Mouse (Mus musculus): ENCODE measurements around the gene Klrb1c. TPM values are rescaled to one million over a fixed set of nuclear protein-coding genes. Genes with fewer than 3 reads are reported as not detected.
"Not testable (repeated sequence)": the region's sequence is repeated elsewhere in the genome, so short reads cannot be mapped to it uniquely, and the experiment has no call there.

Gene Klrb1c
- total RNA-seq, 2 experiments from 2014 or later: not detected

GRCm38 (mm10) chr6:128797936-128798771, 9.1 kb upstream of the Klrb1c start:
- no peak for DNase-seq (ENCODE audit: low spot score in 2 of 2)

GRCm38 (mm10) chr6:128797185-128797905, 8.3 kb upstream of the Klrb1c start:
- no peak for DNase-seq (ENCODE audit: low spot score in 2 of 2)

GRCm38 (mm10) chr6:128796321-128796955, 7.4 kb upstream of the Klrb1c start:
- DNase-seq (ENCODE audit: low spot score in 2 of 2): no peak

GRCm38 (mm10) chr6:128793734-128794133, 4.7 kb upstream of the Klrb1c start:
- DNase-seq (ENCODE audit: low spot score in 2 of 2): no peak

GRCm38 (mm10) chr6:128790491-128790994, 1.5 kb upstream of the Klrb1c start:
- not testable (repeated sequence) for DNase-seq (ENCODE audit: low spot score in 2 of 2)

GRCm38 (mm10) chr6:128788517-128788916, 498 bp downstream of the Klrb1c start:
- DNase-seq (ENCODE audit: low spot score in 2 of 2): no peak

GRCm38 (mm10) chr6:128786396-128786795, 2.6 kb downstream of the Klrb1c start:
- DNase-seq (ENCODE audit: low spot score in 2 of 2): not testable (repeated sequence)

- no peak for DNase-seq (ENCODE audit: low spot score in 2 of 2)
These were observed 19.3 kb downstream of the Klrb1c start for GRCm38 (mm10) chr6:128769481-128770253.

- no peak for DNase-seq (ENCODE audit: low spot score in 2 of 2)
These were observed 21.0 kb downstream of the Klrb1c start for GRCm38 (mm10) chr6:128768047-128768446.

- not testable (repeated sequence) for DNase-seq (ENCODE audit: low spot score in 2 of 2)
These were observed 22.3 kb downstream of the Klrb1c start for GRCm38 (mm10) chr6:128766486-128767254.

- DNase-seq (ENCODE audit: low spot score in 2 of 2): no peak
These were observed 23.8 kb downstream of the Klrb1c start for GRCm38 (mm10) chr6:128765211-128765610.

GRCm38 (mm10) chr6:128764598-128764997, 24.4 kb downstream of the Klrb1c start:
- no peak for DNase-seq (ENCODE audit: low spot score in 2 of 2)

GRCm38 (mm10) chr6:128763736-128764523, 25.1 kb downstream of the Klrb1c start:
- peak; percentile 94 to 97 for DNase-seq (ENCODE audit: low spot score in 2 of 2)

GRCm38 (mm10) chr6:128762892-128763670, 25.9 kb downstream of the Klrb1c start:
- peak in 1 of 2 experiments; percentile 5 for DNase-seq (ENCODE audit: low spot score in 2 of 2)

GRCm38 (mm10) chr6:128761144-128761540, 27.9 kb downstream of the Klrb1c start:
- DNase-seq (ENCODE audit: low spot score in 2 of 2): no peak

GRCm38 (mm10) chr6:128760416-128761143, 28.4 kb downstream of the Klrb1c start:
- DNase-seq (ENCODE audit: low spot score in 2 of 2): peak; percentile 89 to 90

GRCm38 (mm10) chr6:128760016-128760415, 29.0 kb downstream of the Klrb1c start:
- peak; percentile 94 to 95 for DNase-seq (ENCODE audit: low spot score in 2 of 2)
